Mouse (Mus musculus): ENCODE results near the gene Rapsn. TPM values are rescaled to one million over a fixed set of nuclear protein-coding genes. Genes with fewer than 3 reads are reported as not detected.
A peak's percentile ranks its signal among the peaks of the same experiment; 100 is the strongest.
"Not testable (repeated sequence)": the region's sequence is repeated elsewhere in the genome, so short reads cannot be mapped to it uniquely, and the experiment has no call there.

Gene Rapsn
- 0.83 and 1.1 TPM in 2 replicates for polyA plus RNA-seq (2012; rRNA removed)

- no peak for TF ChIP-seq CTCF (IDR thresholded peaks at IDR 0.05; ENCODE audit: borderline replicate concordance, extremely low read depth, insufficient read depth, insufficient read length)
- TF ChIP-seq POLR2A (IDR thresholded peaks at IDR 0.05; ENCODE audit: borderline replicate concordance, extremely low read depth, insufficient read depth, insufficient read length, poor library complexity, severe bottlenecking), result no peak
These were observed at the start of gene Rapsn for GRCm38 (mm10) chr2:91035385-91035784. TSS of gene Rapsn (plus strand) at chr2:91035620.

GRCm38 (mm10) chr2:90986055-90986454 lies 49.4 kb upstream of the Rapsn start:
- TF ChIP-seq CTCF (IDR thresholded peaks at IDR 0.05; ENCODE audit: borderline replicate concordance, extremely low read depth, insufficient read depth, insufficient read length) (no peak), POLR2A (IDR thresholded peaks at IDR 0.05; ENCODE audit: borderline replicate concordance, extremely low read depth, insufficient read depth, insufficient read length, poor library complexity, severe bottlenecking) (no peak)

More at GRCm38 (mm10) chr2:91035385-91035784, at the start of gene Rapsn:
- DNase-seq (ENCODE audit: low read depth), result no peak

GRCm38 (mm10) chr2:91008536-91008935 lies 26.9 kb upstream of the Rapsn start:
- DNase-seq (ENCODE audit: low read depth), result no peak
- no peak for TF ChIP-seq POLR2A (IDR thresholded peaks at IDR 0.05; ENCODE audit: borderline replicate concordance, extremely low read depth, insufficient read depth, insufficient read length, poor library complexity, severe bottlenecking)
- no peak for TF ChIP-seq CTCF (IDR thresholded peaks at IDR 0.05; ENCODE audit: borderline replicate concordance, extremely low read depth, insufficient read depth, insufficient read length)

More at GRCm38 (mm10) chr2:90986055-90986454, 49.4 kb upstream of the Rapsn start:
- DNase-seq (ENCODE audit: low read depth), result no peak

- DNase-seq (ENCODE audit: low read depth), result no peak
- TF ChIP-seq CTCF (IDR thresholded peaks at IDR 0.05; ENCODE audit: borderline replicate concordance, extremely low read depth, insufficient read depth, insufficient read length) (no peak), POLR2A (IDR thresholded peaks at IDR 0.05; ENCODE audit: borderline replicate concordance, extremely low read depth, insufficient read depth, insufficient read length, poor library complexity, severe bottlenecking) (no peak)
These were observed 21.5 kb upstream of the Rapsn start for GRCm38 (mm10) chr2:91013881-91014280.

- no peak for DNase-seq (ENCODE audit: low read depth)
- TF ChIP-seq CTCF (IDR thresholded peaks at IDR 0.05; ENCODE audit: borderline replicate concordance, extremely low read depth, insufficient read depth, insufficient read length) (no peak), POLR2A (IDR thresholded peaks at IDR 0.05; ENCODE audit: borderline replicate concordance, extremely low read depth, insufficient read depth, insufficient read length, poor library complexity, severe bottlenecking) (no peak)
These were observed 20.0 kb upstream of the Rapsn start for GRCm38 (mm10) chr2:91015386-91015785.

- TF ChIP-seq CTCF (IDR thresholded peaks at IDR 0.05; ENCODE audit: borderline replicate concordance, extremely low read depth, insufficient read depth, insufficient read length) (no peak), POLR2A (IDR thresholded peaks at IDR 0.05; ENCODE audit: borderline replicate concordance, extremely low read depth, insufficient read depth, insufficient read length, poor library complexity, severe bottlenecking) (no peak)
- peak; percentile 36 for DNase-seq (ENCODE audit: low read depth)
These were observed 17.2 kb upstream of the Rapsn start for GRCm38 (mm10) chr2:91018061-91018788.

- TF ChIP-seq POLR2A (IDR thresholded peaks at IDR 0.05; ENCODE audit: borderline replicate concordance, extremely low read depth, insufficient read depth, insufficient read length, poor library complexity, severe bottlenecking) (no peak), CTCF (IDR thresholded peaks at IDR 0.05; ENCODE audit: borderline replicate concordance, extremely low read depth, insufficient read depth, insufficient read length) (no peak)
- DNase-seq (ENCODE audit: low read depth), result no peak
These were observed 15.5 kb upstream of the Rapsn start for GRCm38 (mm10) chr2:91019911-91020310.

- not testable (repeated sequence) for DNase-seq (ENCODE audit: low read depth)
These were observed 13.2 kb upstream of the Rapsn start for GRCm38 (mm10) chr2:91022266-91022665.

GRCm38 (mm10) chr2:91023131-91023530 lies 12.3 kb upstream of the Rapsn start:
- no peak for TF ChIP-seq CTCF (IDR thresholded peaks at IDR 0.05; ENCODE audit: borderline replicate concordance, extremely low read depth, insufficient read depth, insufficient read length)
- no peak for TF ChIP-seq POLR2A (IDR thresholded peaks at IDR 0.05; ENCODE audit: borderline replicate concordance, extremely low read depth, insufficient read depth, insufficient read length, poor library complexity, severe bottlenecking)

GRCm38 (mm10) chr2:91023956-91024355 lies 11.5 kb upstream of the Rapsn start:
- no peak for TF ChIP-seq CTCF (IDR thresholded peaks at IDR 0.05; ENCODE audit: borderline replicate concordance, extremely low read depth, insufficient read depth, insufficient read length)
- no peak for TF ChIP-seq POLR2A (IDR thresholded peaks at IDR 0.05; ENCODE audit: borderline replicate concordance, extremely low read depth, insufficient read depth, insufficient read length, poor library complexity, severe bottlenecking)
- DNase-seq (ENCODE audit: low read depth), result no peak

More at GRCm38 (mm10) chr2:91023131-91023530, 12.3 kb upstream of the Rapsn start:
- no peak for DNase-seq (ENCODE audit: low read depth)

- no peak for DNase-seq (ENCODE audit: low read depth)
These were observed 10.3 kb upstream of the Rapsn start for GRCm38 (mm10) chr2:91025081-91025516.

GRCm38 (mm10) chr2:91026491-91026890 lies 8.9 kb upstream of the Rapsn start:
- no peak for TF ChIP-seq POLR2A (IDR thresholded peaks at IDR 0.05; ENCODE audit: borderline replicate concordance, extremely low read depth, insufficient read depth, insufficient read length, poor library complexity, severe bottlenecking)
- no peak for TF ChIP-seq CTCF (IDR thresholded peaks at IDR 0.05; ENCODE audit: borderline replicate concordance, extremely low read depth, insufficient read depth, insufficient read length)

More at GRCm38 (mm10) chr2:91025081-91025516, 10.3 kb upstream of the Rapsn start:
- TF ChIP-seq POLR2A (IDR thresholded peaks at IDR 0.05; ENCODE audit: borderline replicate concordance, extremely low read depth, insufficient read depth, insufficient read length, poor library complexity, severe bottlenecking) (no peak), CTCF (IDR thresholded peaks at IDR 0.05; ENCODE audit: borderline replicate concordance, extremely low read depth, insufficient read depth, insufficient read length) (no peak)

More at GRCm38 (mm10) chr2:91026491-91026890, 8.9 kb upstream of the Rapsn start:
- DNase-seq (ENCODE audit: low read depth), result no peak
